Comparison of ENCODE assay signal across 8 mouse cellular contexts in the genomic region with DNA sequence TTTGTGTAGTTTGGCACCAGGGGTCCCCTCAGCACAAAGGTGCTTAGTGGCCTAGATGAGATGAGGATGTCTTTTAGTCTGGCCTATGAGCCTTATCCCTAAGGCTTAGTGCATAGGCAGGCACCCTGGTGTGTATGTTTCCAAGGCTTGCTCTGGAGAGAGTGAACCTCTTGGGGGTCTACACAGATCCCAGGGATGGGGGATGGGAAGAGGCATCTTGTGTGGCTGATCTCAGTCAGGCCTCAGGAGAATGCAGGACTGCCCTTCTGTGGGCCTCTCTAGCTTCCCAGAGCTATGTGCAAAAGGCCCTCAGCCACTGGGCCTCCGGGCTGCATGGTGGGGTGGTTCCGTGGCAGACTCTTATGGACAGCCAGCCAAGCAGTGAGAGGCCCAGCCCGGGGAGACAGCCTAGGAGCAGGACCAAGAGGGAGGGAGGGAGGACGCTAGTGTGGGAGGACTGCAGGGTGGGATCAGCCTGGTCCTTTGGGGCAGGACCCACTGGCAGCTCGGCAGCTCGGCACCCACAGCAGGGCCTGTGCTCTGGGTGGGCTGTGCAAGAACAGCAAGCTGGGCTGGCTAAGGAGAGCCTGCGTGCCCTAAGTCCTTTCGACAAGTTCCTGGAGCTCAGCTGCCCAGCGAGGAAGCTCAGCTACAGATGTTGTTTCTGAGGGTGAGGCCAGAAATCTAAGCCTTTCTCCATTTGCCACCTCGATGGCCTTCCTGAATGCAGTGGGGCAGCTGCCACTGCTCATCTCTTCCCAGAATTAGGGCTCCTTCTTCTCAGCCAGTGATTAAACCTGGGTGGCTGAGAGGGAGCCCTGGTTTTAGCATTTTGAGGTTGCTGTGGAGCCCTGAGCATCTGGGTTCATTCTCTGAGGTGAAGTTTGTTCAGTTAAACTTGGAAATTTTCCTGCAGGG. TPM values are rescaled to one million over a fixed set of nuclear protein-coding genes. Genes with fewer than 3 reads are reported as not detected.
A peak's percentile ranks its signal among the peaks of the same experiment; 100 is the strongest.
DNase-seq lines count a peak whose midpoint lies in the region; ATAC-seq and TF ChIP-seq lines count a peak whose summit lies in the region.

No protein-coding gene starts in this region.

- 0 out of 2 replicates have a peak overlapping the region, but pooled peaks have one; percentile 4 for H3K27ac ChIP-seq in liver, adult 2 months (replicated peaks; ENCODE audit: insufficient read depth, low read depth, low read length)
- H3K27ac ChIP-seq in gastrocnemius, adult 2 months, result peak overlapping the region; percentile 100
- peak overlapping the region; percentile 36; the same call in 1 of the 2 replicates for H3K27ac ChIP-seq in hindbrain, embryonic 14.5 days
- H3K27ac ChIP-seq in lung, postnatal 0 days (ENCODE audit: low read length), result peak overlapping the region; percentile 52

- DNase-seq in liver, adult 2 months (ENCODE audit: extremely low read depth, low read depth, low spot score), result no peak
- DNase-seq in liver, result no peak
- DNase-seq in gastrocnemius, adult 2 months, result peak; percentile 74
- DNase-seq in hindbrain, embryonic 14.5 days (ENCODE audit: low spot score), result no peak
- DNase-seq in lung, postnatal 0 days (ENCODE audit: low spot score), result peak; percentile 69
- peak; percentile 71 for DNase-seq in testis, postnatal 10 days (ENCODE audit: low spot score)
- no peak for DNase-seq in thymus, postnatal 25 days
- no peak for DNase-seq in embryo, embryonic 10.5 days (ENCODE audit: low spot score)

- no peak overlapping the region for H3K4me2 ChIP-seq in hindbrain, embryonic 14.5 days (replicated peaks)
- H3K4me2 ChIP-seq in lung, postnatal 0 days (replicated peaks; ENCODE audit: low read depth, low read length), result peak overlapping the region; percentile 11; the same call in 1 of the 2 replicates

- TF ChIP-seq POLR2A in liver, adult 2 months (IDR thresholded peaks at IDR 0.05; ENCODE audit: extremely low read depth, insufficient read depth, low read length), result no peak

- H3K9ac ChIP-seq in liver, adult 2 months (ENCODE audit: low read depth, low read length), result peak overlapping the region; percentile 31
- no peak overlapping the region for H3K9ac ChIP-seq in hindbrain, embryonic 14.5 days
- no peak overlapping the region for H3K9ac ChIP-seq in lung, postnatal 0 days (replicated peaks; ENCODE audit: low read depth)

- intact Hi-C loops in gastrocnemius, adult 2 months (cut with DNase I), result no loop called here

- TF ChIP-seq EP300 in lung, postnatal 0 days (IDR thresholded peaks at IDR 0.05), result no peak

- 67% methylated on average over 10 of the region's 10 CpGs for WGBS in liver, adult 2 months
- 65% methylated on average over 9 of the region's 10 CpGs for WGBS in hindbrain, embryonic 14.5 days
- 43% methylated on average over 10 of the region's 10 CpGs for WGBS in lung, postnatal 0 days

- TF ChIP-seq CTCF in liver, adult 2 months (IDR thresholded peaks at IDR 0.05; ENCODE audit: low read depth, low read length), result no peak
- TF ChIP-seq CTCF in gastrocnemius, adult 2 months (IDR thresholded peaks at IDR 0.05), result no peak
- no peak for TF ChIP-seq CTCF in lung, postnatal 0 days (IDR thresholded peaks at IDR 0.05)

- H3K4me3 ChIP-seq in liver, adult 2 months (ENCODE audit: insufficient read depth, low read depth, low read length), result no peak overlapping the region
- peak overlapping the region; percentile 53 for H3K4me3 ChIP-seq in gastrocnemius, adult 2 months
- no peak overlapping the region for H3K4me3 ChIP-seq in hindbrain, embryonic 14.5 days (replicated peaks; ENCODE audit: low read length)
- H3K4me3 ChIP-seq in lung, postnatal 0 days (ENCODE audit: low read depth, low read length), result no peak overlapping the region

- no peaks in the 10 kb centered on the region for H3K9me3 ChIP-seq in hindbrain, embryonic 14.5 days (ENCODE audit: control insufficient read depth, low read length)
- no peaks in the 10 kb centered on the region for H3K9me3 ChIP-seq in lung, postnatal 0 days (ENCODE audit: low read length)

- H3K36me3 ChIP-seq in liver, adult 2 months (ENCODE audit: control insufficient read depth, insufficient read depth, low read length), result no peaks in the 10 kb centered on the region
- no peaks in the 10 kb centered on the region for H3K36me3 ChIP-seq in hindbrain, embryonic 14.5 days (replicated peaks; ENCODE audit: control insufficient read depth, insufficient read depth)
- H3K36me3 ChIP-seq in lung, postnatal 0 days (ENCODE audit: insufficient read depth, low read length), result no peaks in the 10 kb centered on the region

- no peaks in the 10 kb centered on the region for H3K27me3 ChIP-seq in liver, adult 2 months (ENCODE audit: control insufficient read depth, insufficient read depth, low read length)
- H3K27me3 ChIP-seq in hindbrain, embryonic 14.5 days (ENCODE audit: control insufficient read depth, insufficient read depth, low read length), result no peaks in the 10 kb centered on the region
- no peaks in the 10 kb centered on the region for H3K27me3 ChIP-seq in lung, postnatal 0 days (replicated peaks; ENCODE audit: insufficient read depth, low read length)

- no peak for ATAC-seq in hindbrain, embryonic 14.5 days (ENCODE audit: low FRiP score)
- ATAC-seq in lung, postnatal 0 days, result peak; percentile 12; the same call in 1 of the 2 replicates

- peaks cover 31% of the 10 kb centered on the region for H3K4me1 ChIP-seq in liver, adult 2 months (ENCODE audit: control insufficient read depth, insufficient read depth, low read length)
- H3K4me1 ChIP-seq in hindbrain, embryonic 14.5 days (replicated peaks; ENCODE audit: control insufficient read depth, insufficient read depth, low read length), result peaks cover 35% of the 10 kb centered on the region
- H3K4me1 ChIP-seq in lung, postnatal 0 days (ENCODE audit: insufficient read depth, low read depth, low read length), result peaks cover 34% of the 10 kb centered on the region

- H3K79me2 ChIP-seq in liver, adult 2 months (ENCODE audit: control insufficient read depth, insufficient read depth, low read length), result peaks cover 68% of the 10 kb centered on the region; the same call in 1 of the 2 replicates

RNA-seq across cellular contexts. Expression of gene Akt2, which starts 5.5 kb away (rescaled TPM):
- total RNA-seq in liver, adult 2 months (2014; rRNA removed), result 57.1 and 65.5 TPM in 2 replicates
- polyA plus RNA-seq in liver, adult 2 months (2012; rRNA removed), result 78.1 and 81.3 TPM in 2 replicates
- total RNA-seq in gastrocnemius, adult 2 months (2021), result 100 to 1,000 TPM; 194 to 199 TPM
- polyA plus RNA-seq in hindbrain, embryonic 14.5 days (2014; fragmentation: Nextera tagmentation; extraction: Ambion mirVana), result 51.1 and 62.7 TPM in 2 replicates
- 64.1 and 72.9 TPM in 2 replicates for polyA plus RNA-seq in lung, postnatal 0 days (2015; fragmentation: Nextera tagmentation; extraction: Ambion mirVana)

RNA-seq across cellular contexts. Expression of gene 2310022A10Rik, which starts 43.8 kb away (rescaled TPM):
- 1.2 and 2.7 TPM in 2 replicates for total RNA-seq in liver, adult 2 months (2014; rRNA removed)
- 8.5 and 9.0 TPM in 2 replicates for polyA plus RNA-seq in liver, adult 2 months (2012; rRNA removed)
- total RNA-seq in gastrocnemius, adult 2 months (2021), result 100 to 1,000 TPM; 107 to 123 TPM
- polyA plus RNA-seq in hindbrain, embryonic 14.5 days (2014; fragmentation: Nextera tagmentation; extraction: Ambion mirVana), result 25.1 and 26.4 TPM in 2 replicates
- polyA plus RNA-seq in lung, postnatal 0 days (2015; fragmentation: Nextera tagmentation; extraction: Ambion mirVana), result 10.5 and 12.3 TPM in 2 replicates

RNA-seq across cellular contexts. Expression of gene Pld3, which starts 43.8 kb away (rescaled TPM):
- 8.3 and 12.4 TPM in 2 replicates for total RNA-seq in liver, adult 2 months (2014; rRNA removed)
- polyA plus RNA-seq in liver, adult 2 months (2012; rRNA removed), result 33.0 and 37.4 TPM in 2 replicates
- 10 to 100 TPM; 14.5 to 17.2 TPM for total RNA-seq in gastrocnemius, adult 2 months (2021)
- polyA plus RNA-seq in hindbrain, embryonic 14.5 days (2014; fragmentation: Nextera tagmentation; extraction: Ambion mirVana), result 156 and 193 TPM in 2 replicates
- 92.4 and 94.5 TPM in 2 replicates for polyA plus RNA-seq in lung, postnatal 0 days (2015; fragmentation: Nextera tagmentation; extraction: Ambion mirVana)

RNA-seq across cellular contexts. Expression of gene Ttc9b, which starts 56.9 kb away (rescaled TPM):
- total RNA-seq in liver, adult 2 months (2014; rRNA removed), result not detected in 2 replicates
- polyA plus RNA-seq in liver, adult 2 months (2012; rRNA removed), result not detected in 2 replicates
- not detected for total RNA-seq in gastrocnemius, adult 2 months (2021)
- polyA plus RNA-seq in hindbrain, embryonic 14.5 days (2014; fragmentation: Nextera tagmentation; extraction: Ambion mirVana), result 98.6 and 100 TPM in 2 replicates
- polyA plus RNA-seq in lung, postnatal 0 days (2015; fragmentation: Nextera tagmentation; extraction: Ambion mirVana), result 0.12 TPM in 1 of 2 replicates, not detected in the other

Comparison
In these comparisons a context has a peak if more than half of its experiments do, and no peak if none do; other contexts are left out.
1. DNase-seq: peak in gastrocnemius, adult 2 months (single experiment), lung, postnatal 0 days (single experiment) and testis, postnatal 10 days (single experiment); none in liver, adult 2 months (single experiment), liver (single experiment), hindbrain, embryonic 14.5 days (single experiment), thymus, postnatal 25 days (single experiment) and embryo, embryonic 10.5 days (single experiment).
2. H3K27ac ChIP-seq: peak in every context shown above with its lines; median percentile 100 in gastrocnemius, adult 2 months; 52 in lung, postnatal 0 days; 36 in hindbrain, embryonic 14.5 days; 4 in liver, adult 2 months.